Mouse (Mus musculus) megakaryocyte-erythroid progenitor cell, adult 5-6 weeks (primary cell): ENCODE data around the gene Tsga10ip. TPM values are rescaled to one million over a fixed set of nuclear protein-coding genes. Genes with fewer than 3 reads are reported as not detected.
A peak's percentile ranks its signal among the peaks of the same experiment; 100 is the strongest.

Source experiments
- ATAC-seq: replicated peaks from 2 replicates; pipeline ENCODE4 v1.8.0; 2016; ENCODE audit warnings: mild to moderate bottlenecking, inconsistent platforms; ENCODE audit not compliant: severe bottlenecking, poor library complexity, low FRiP score, low TSS enrichment
- total RNA-seq, 2 experiments: library from RNA; stranded (forward) in 1 of 2; stranded (reverse) in 1 of 2; fragments of 200-1000, 215-1000 nt in 1 of 2; fragments of >200 nt in 1 of 2; fragmentation: Nextera tagmentation in 1 of 2; gene quantifications; 2 replicates each; pipeline ENCODE4 v1.2.3; 2014 to 2017

The Tsga10ip gene
- total RNA-seq, 2 experiments from 2014 or later: not detected

DNA sequence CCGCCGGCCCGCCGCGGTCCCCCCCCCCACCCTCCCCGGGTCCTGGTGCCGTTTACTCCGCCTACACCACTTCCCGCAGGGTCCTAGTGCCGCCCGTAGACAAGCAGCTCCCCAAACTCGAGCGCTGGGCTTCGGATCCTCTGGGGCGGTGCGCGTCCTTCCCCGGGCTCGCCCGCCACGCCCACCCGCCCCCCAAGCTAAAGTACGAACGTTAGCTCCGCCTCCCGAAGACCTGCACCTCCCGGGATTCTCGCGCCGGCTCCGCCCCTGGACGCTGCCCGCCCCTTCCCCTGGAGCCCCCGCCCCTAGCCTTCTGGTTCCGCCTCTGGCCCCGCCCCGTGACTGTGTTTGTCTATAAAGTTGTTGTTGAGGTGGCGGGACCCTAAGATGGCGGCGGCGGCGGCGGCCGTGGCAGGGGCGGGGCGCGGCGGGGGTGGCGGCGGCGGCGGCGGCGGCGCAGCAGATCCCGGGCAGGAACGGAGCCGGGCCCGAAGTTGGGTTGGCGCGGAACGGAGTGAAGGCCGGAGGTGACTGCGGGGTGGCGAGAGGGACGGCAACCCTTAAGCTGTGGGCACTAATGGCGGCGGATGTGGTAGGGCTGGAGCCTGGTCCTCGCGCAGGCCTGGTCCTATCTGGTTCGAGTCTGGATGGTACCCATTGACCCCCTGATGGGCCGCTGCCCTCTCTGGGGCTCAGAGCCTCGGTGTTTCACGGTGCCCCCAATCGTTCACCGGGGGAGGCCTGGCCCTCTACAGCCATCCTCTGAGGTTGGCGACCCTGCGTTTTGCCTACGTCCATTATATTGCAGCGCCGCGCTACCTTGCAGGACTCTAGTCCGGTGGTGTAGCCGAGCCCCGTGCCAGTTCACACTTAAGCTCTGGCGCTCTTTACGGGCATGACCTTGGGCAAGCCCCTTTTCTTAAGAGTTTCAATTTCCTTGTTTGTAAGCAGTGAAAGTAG is 22.7 kb upstream of the Tsga10ip start, which contains the start of the genes Drap1 and AI837181:
TSS of gene Drap1 (minus strand) at position 198 of the 960 bp plus-strand sequence.
TSS of gene AI837181 (plus strand) at position 363 of the 960 bp plus-strand sequence.
- ATAC-seq: peak; percentile 57

GRCm38 (mm10) chr19:5424092-5424781 is 21.9 kb upstream of the Tsga10ip start:
- ATAC-seq: peak; percentile 38; the same call in 1 of the 2 replicates

- ATAC-seq: no peak
Observed at GRCm38 (mm10) chr19:5423561-5423960, 21.2 kb upstream of the Tsga10ip start.

GRCm38 (mm10) chr19:5422895-5423443 is 20.6 kb upstream of the Tsga10ip start:
- no peak for ATAC-seq

- no peak for ATAC-seq
Observed at GRCm38 (mm10) chr19:5422267-5422666, 19.9 kb upstream of the Tsga10ip start.

DNA sequence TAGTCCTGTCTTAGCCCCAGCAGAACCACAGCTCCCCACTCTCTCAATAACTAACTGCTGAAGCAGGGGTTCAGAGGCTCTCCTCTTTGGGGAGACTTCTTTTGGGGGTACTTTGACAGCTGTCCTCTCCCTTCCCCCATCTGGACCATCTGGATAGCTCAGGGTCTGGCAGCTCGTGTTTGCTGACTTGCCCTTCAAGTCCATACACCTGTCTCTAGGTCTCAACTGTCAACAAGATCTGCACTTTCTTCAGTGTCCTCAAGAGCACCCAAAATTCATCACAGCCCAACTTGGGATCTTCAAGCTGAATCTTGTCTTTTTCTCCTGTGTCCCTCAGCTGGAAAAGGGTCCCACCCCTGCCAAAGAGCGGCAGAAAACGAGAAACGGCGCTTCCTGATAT is 19.5 kb upstream of the Tsga10ip start:
- ATAC-seq: no peak

- ATAC-seq: no peak
Observed at GRCm38 (mm10) chr19:5420579-5420978, 18.3 kb upstream of the Tsga10ip start.

GRCm38 (mm10) chr19:5419630-5420029 is 17.3 kb upstream of the Tsga10ip start:
- no peak for ATAC-seq

GRCm38 (mm10) chr19:5418750-5419466 is 16.6 kb upstream of the Tsga10ip start:
- no peak for ATAC-seq

DNA sequence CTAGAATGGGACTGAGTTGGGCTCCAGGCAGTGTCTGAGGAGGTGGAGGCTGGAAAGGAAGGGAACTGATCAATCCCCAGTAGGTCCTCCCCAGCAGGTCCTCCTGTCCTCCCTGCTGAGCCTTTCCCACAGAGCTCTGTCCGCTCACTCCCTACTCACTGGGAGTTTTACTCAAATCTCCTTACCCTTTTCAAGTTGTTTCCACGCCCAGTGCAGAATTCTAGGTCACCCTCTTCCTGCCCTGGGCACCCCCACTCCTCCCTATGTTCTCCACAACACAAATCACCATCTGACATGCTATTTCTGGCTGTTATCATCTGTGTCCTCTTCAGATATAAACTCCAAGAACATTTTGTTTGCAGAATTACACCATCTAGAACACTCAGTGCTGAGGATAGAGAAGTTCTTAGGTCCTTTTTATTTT is 12.2 kb upstream of the Tsga10ip start:
- no peak for ATAC-seq

DNA sequence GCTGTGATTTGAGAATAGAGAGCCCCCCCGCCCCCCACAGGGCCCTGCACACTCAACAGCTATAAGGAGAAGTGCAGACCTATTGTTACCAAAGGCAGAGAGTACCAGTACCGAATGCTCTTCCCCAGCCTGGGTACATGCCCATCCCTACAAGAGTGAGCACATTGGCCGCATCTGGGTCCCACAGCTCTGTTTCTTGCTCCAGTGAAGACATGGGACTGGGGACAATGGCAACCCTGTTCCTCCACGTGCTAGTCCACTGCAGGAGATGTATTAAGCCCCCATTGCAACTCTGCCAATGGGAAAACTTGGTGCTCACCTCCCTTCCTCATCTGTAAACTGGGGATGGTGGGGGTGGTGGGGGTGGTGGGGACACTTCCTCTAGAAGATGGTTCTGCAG is 11.5 kb upstream of the Tsga10ip start:
- no peak for ATAC-seq

DNA sequence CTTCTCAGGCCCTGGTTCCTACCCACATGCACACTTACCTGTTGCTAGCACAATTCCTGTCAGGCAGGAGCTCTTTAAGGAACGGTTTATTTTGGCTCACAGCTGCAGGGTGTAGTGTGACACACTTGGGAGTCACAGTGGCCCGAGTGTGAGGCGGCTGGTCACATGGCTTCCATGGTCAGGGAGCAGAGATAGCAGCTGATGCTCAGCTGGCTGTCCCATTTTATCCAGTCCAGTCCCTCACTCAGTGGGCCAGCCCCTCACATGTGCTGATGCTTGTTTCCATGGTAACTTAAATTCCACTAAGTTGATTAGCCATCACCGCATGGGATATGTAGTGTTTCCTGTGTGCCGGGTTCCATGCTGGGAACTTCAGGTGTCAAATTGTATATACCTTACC is 9.6 kb upstream of the Tsga10ip start:
- no peak for ATAC-seq

GRCm38 (mm10) chr19:5410641-5411040 is 8.3 kb upstream of the Tsga10ip start:
- no peak for ATAC-seq

GRCm38 (mm10) chr19:5409068-5409467 is 6.7 kb upstream of the Tsga10ip start:
- ATAC-seq: no peak

DNA sequence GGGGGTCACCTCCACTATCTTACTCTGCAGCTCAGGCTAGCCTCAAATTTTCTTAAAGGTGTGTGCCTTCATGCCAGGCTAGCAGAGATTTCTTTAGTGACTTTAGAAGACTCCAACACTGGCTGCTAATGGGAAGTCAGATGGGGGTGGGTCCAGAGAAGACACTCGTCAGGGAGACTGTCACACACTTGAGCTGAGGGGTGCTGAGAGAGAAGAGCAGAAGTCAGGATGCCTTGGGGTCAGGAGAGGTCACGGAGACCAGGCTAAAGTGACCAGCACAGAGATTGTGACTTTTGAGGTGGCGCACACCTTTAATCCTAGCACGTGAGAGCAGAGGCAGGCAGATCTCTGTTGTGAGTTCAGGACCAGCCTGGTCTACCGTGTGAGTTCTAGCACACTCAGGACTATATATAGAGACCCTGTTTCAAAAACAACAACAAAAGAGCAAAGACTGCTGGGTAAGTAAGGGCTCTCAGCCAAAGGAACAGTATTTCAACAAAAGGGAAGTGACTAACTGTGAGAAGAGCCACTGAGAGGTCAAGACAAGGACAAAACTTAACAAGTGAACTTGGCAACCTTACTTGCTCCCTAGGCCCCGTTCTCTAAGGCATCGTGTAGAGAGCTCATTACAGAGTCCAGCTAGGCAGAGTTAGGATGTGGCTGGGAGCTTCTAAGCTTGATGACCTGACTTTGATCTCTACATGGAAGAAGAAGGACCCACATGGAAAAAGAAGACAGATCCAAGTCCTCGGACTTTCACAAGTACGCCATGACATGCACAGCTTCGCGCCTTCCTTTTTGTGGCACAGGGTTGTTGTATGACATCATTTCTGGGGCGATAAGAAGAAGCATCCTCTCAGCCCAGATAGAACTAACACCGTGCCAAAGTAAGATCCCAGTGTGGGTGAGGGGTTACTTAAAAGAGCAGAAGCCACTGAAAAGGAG is 6.0 kb upstream of the Tsga10ip start:
- no peak for ATAC-seq

DNA sequence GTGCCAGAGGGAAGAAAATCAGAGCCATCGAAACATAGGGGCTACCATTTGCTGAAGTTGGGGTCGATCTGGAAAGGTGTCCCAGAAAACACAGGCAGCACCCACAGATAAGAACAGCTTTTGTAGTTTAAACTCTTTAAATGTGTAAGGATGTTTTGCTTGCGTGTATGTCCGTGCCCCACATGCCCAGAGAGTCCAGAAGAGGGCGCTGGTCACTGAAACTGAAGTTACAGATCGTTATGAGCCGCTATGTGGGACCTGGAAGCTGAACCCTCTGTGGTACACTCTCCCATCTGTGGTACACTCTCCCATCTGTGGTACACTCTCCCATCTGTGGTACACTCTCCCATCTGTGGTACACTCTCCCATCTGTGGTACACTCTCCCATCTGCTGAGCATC is 4.8 kb upstream of the Tsga10ip start:
- peak; percentile 73 for ATAC-seq

DNA sequence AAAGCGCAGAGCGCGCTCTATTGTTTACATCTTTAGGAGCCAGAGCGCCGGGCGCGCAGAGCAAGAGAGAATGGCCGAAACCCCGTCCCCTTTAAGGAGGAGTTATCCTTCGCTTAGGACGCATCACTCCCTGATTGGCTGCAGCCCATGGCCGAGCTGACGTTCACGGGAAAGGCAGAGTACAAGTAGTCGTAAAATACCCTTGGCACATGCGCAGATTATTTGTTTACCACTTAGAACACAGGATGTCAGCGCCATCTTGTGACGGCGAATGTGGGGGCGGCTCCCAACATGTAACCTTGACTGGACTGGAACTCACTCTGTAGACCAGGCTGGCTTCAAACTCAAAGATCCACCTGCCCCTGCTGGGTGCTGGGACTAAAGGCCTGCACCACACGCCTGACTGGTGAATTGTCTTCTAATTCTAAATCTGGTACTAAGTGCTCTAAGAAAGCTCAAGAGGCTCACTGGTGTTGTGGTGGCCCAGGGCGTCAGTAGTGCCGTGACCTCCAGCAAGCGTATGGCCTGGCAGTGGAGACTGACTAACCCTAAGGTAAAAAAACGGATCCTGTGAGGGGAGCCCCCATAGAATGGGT is 4.3 kb upstream of the Tsga10ip start:
- ATAC-seq: peak; percentile 48

DNA sequence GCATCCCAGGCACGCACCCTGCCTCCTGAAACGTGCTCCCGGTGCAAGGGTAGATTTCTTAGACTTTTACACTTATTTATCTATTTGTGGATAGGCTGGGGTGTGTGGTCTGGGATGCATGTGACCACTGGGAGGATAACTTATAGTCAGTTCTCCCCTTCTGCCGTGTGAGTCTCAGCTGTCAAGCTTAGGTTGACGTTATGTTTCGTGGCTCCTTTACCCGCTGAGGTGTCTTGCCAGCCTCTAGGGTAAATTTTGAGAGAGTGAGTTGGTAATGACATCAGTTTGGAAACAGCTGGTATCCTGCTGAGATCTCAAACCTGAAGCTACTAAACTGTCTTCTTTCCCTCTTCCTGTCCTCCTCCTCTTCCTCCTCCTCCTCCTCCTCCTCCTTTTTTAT is 3.6 kb upstream of the Tsga10ip start:
- ATAC-seq: peak; percentile 62
